Mouse (Mus musculus): ENCODE data around the gene Rapgefl1.
"Not testable (repeated sequence)": the region's sequence is repeated elsewhere in the genome, so short reads cannot be mapped to it uniquely, and the experiment has no call there.

The Rapgefl1 gene

GRCm38 (mm10) chr11:98816706-98817239, 19.8 kb upstream of the Rapgefl1 start:
- no peak for DNase-seq

GRCm38 (mm10) chr11:98820968-98821367, 15.6 kb upstream of the Rapgefl1 start:
- no peak for DNase-seq

- DNase-seq = not testable (repeated sequence)
Observed at GRCm38 (mm10) chr11:98826071-98826470, 10.5 kb upstream of the Rapgefl1 start.

GRCm38 (mm10) chr11:98827877-98828276, 8.7 kb upstream of the Rapgefl1 start:
- no peak for DNase-seq

- DNase-seq = peak; percentile 74
Observed at GRCm38 (mm10) chr11:98829091-98829775, 7.4 kb upstream of the Rapgefl1 start.

GRCm38 (mm10) chr11:98829875-98830274, 6.7 kb upstream of the Rapgefl1 start:
- DNase-seq = peak; percentile 65

- DNase-seq = no peak
Observed at GRCm38 (mm10) chr11:98835296-98835695, 1.3 kb upstream of the Rapgefl1 start.

GRCm38 (mm10) chr11:98835725-98836124, 860 bp upstream of the Rapgefl1 start:
- DNase-seq = no peak

GRCm38 (mm10) chr11:98836128-98836527, 457 bp upstream of the Rapgefl1 start:
- no peak for DNase-seq

- peak; percentile 57 for DNase-seq
Observed at GRCm38 (mm10) chr11:98837231-98837704, 683 bp downstream of the Rapgefl1 start.

GRCm38 (mm10) chr11:98837917-98838316, 1.3 kb downstream of the Rapgefl1 start:
- DNase-seq = no peak

- no peak for DNase-seq
Observed at GRCm38 (mm10) chr11:98838512-98838911, 1.9 kb downstream of the Rapgefl1 start.

GRCm38 (mm10) chr11:98839402-98839801, 2.8 kb downstream of the Rapgefl1 start:
- DNase-seq = peak; percentile 61

GRCm38 (mm10) chr11:98839897-98840296, 3.3 kb downstream of the Rapgefl1 start:
- DNase-seq = no peak

GRCm38 (mm10) chr11:98846016-98846415, 9.4 kb downstream of the Rapgefl1 start:
- peak; percentile 65 for DNase-seq

- DNase-seq = no peak
Observed at GRCm38 (mm10) chr11:98846865-98847604, 10.4 kb downstream of the Rapgefl1 start.

- no peak for DNase-seq
Observed at GRCm38 (mm10) chr11:98849196-98849894, 12.8 kb downstream of the Rapgefl1 start.

- no peak for DNase-seq
Observed at GRCm38 (mm10) chr11:98850100-98851093, 13.8 kb downstream of the Rapgefl1 start.

- no peak for DNase-seq
Observed at GRCm38 (mm10) chr11:98854116-98854515, 17.5 kb downstream of the Rapgefl1 start.

- no peak for DNase-seq
Observed at GRCm38 (mm10) chr11:98854659-98855058, 18.1 kb downstream of the Rapgefl1 start.

- DNase-seq = peak; percentile 94
Observed at GRCm38 (mm10) chr11:98858759-98859731, 22.5 kb downstream of the Rapgefl1 start.

Measured in cerebellum, adult 9-10 months (tissue).